Mouse (Mus musculus) left cerebral cortex, postnatal 25 days (tissue): Measurements from ENCODE around the gene Azi2. TPM values are rescaled to one million over a fixed set of nuclear protein-coding genes. Genes with fewer than 3 reads are reported as not detected.

ENCODE experiments used
- DNase-seq, 2 experiments: peaks; one replicate each; pipeline ENCODE4 v3.0.0; 2022; ENCODE audit warnings: low spot score in 2 of 2, mixed read lengths in 1 of 2
- intact Hi-C: fragments of 180-260 bp; cut with DNase I; formaldehyde crosslinking; loops from one replicate; pipeline ENCODE4 v1.15.1; 2025
- total RNA-seq, 2 experiments: library from RNA; stranded (reverse); gene quantifications; 2 replicates each; pipeline ENCODE4 v1.2.3; 2021

Gene Azi2
- 10 to 100 TPM; 75.9 to 88.4 TPM for total RNA-seq

DNA sequence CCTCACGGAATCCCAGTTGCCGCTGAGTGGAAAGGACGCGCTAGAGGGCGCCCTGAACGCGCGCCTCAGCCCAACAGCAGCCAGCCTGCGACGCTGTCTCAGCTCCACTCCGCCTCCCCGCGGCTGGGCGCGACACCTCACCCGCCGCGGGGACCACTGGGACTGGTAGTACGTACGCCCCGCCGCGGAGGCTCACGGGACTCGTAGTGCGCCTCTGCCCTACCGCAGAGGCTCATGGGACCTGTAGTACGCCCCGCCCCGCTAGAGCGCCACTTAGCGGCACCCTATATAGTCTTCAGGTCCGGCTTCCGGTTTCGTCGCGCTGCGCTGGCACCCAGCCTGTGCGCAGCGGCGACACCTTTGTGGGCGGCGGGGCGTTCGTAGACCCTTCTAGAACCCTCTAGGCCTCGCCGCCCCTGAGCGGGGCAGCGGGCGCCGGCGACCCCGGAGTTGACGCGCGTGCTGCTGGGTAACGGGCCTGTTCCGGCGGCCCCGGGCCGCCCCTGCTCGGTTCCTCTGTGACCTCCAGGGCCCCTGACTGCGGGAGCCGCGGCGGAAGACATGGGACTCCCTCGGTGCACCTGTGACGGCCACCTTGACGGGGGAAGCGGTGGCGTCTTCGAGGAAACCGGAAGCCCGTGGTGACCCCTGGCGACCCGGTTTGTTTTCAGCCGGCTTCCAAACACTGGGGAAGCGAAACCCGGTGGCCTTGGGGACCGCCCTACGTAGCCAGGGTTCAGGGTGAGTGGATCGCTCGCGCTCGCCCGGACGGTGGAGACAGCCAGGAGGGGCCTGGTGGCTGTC is at the start of gene Azi2:
Azi2 (plus strand) TSS at position 282 of the 804 bp plus-strand sequence.
- intact Hi-C loops, result loop anchor here (5.0 kb wide), 2 partner anchors 112 to 467 kb away; partner anchors contain the start of genes Cmc1 and Golga4
- DNase-seq, result peak; percentile 99 to 100

DNA sequence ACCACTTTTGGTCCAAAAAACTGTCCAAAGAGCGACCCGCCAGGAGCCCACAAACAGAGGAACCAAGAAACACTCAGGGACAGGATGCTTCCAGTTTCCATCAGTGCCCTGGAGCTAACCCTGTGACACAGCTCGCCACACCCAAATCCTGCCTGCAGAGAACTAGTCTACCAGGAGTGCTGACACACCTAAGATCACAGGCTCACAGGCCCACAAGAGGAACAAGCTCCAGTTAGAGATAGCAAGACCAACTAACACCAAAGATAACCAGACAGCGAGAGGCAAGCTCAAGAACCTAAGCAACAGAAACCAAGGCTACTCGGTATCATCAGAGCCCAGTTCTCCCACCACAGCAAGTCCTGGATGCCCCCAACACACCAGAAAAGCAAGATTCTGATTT is 43.7 kb upstream of the Azi2 start:
- intact Hi-C loops, result no loop called here
- DNase-seq, result no peak

DNA sequence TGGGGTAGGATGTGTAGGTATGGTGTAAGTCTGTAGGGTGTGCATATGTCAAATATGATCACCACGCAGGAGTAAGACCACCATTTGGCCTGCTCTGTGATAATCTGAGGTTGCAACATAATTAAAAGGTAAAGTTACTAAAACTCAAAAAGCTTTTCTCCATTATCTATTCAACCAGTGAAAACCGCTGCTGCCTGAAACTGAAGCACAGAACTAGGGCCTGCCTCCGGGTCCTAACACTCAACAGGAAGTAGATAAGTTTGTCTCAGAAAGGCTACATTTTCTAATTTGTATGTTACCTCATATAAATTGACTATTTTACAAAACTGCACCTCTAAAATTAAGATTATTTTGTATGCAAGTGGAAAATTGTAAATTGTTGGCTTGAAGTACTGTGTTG is 38.8 kb upstream of the Azi2 start:
- intact Hi-C loops, result no loop called here
- DNase-seq, result no peak

GRCm38 (mm10) chr9:118003218-118003886 is 36.9 kb upstream of the Azi2 start:
- intact Hi-C loops, result no loop called here

GRCm38 (mm10) chr9:118003937-118004336 is 36.4 kb upstream of the Azi2 start:
- no peak for DNase-seq
- intact Hi-C loops, result no loop called here

More at GRCm38 (mm10) chr9:118003218-118003886, 36.9 kb upstream of the Azi2 start:
- no peak for DNase-seq

DNA sequence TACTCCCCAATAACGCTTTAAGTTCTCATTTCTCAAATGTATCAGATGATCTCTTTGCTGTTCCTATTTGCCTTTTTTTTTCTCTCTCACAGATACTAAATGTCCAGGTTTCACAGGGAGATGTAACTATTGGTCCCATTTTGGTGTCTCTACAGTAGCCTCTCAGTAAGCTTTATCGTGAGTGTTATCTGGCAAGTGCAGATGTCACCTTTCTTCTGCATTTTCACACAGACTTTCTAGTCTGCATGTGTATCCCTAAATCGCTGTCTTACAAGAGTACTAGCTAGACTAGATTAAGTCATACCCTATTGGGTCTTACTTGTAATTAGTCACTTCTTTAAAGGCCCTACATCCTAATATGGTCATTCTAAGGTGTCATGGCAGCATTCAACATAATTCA is 27.4 kb upstream of the Azi2 start:
- intact Hi-C loops, result no loop called here

GRCm38 (mm10) chr9:118024966-118025365 is 15.3 kb upstream of the Azi2 start:
- DNase-seq, result no peak
- intact Hi-C loops, result no loop called here

More for the DNA sequence above, 27.4 kb upstream of the Azi2 start:
- no peak for DNase-seq

GRCm38 (mm10) chr9:118029490-118029889 is 10.8 kb upstream of the Azi2 start:
- intact Hi-C loops, result no loop called here
- no peak for DNase-seq

DNA sequence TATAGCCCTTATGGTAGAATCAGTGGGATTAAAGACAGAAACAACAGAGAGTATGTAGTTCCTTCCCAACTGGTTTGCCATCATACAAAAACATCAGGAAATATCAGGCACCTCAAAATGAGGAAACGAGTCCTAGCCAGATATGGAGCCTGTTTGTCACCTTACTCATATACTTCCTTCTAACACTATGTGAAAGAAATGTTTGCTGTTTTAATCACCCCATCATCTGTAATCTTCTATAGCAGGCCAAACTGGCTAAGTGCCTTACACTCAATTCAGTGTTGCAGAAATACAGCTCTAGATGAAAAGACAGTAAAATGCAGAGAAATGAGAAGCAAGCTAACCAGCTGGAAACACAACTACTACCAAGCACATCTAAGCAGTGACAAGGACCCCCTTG is 10.0 kb upstream of the Azi2 start:
- intact Hi-C loops, result no loop called here
- DNase-seq, result no peak

GRCm38 (mm10) chr9:118031694-118032093 is 8.6 kb upstream of the Azi2 start:
- intact Hi-C loops, result no loop called here
- no peak for DNase-seq

DNA sequence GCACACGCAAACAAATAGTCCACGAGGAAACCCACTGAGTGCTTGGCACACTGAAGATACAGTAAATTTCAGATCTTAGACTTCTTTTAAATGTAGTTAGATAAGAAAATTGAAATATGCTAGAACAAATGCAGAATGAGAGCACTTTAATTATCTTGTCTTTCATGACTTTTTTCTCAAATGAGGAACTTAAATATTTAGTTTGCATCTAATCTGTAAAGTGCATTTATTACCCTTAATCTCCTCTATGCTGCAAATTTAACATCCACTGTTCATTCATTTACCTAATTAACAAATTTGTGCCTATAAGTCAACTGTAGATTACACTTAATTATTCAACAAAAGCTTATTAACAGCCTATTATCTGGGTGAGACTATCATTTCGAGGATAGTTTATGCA is 5.3 kb upstream of the Azi2 start:
- intact Hi-C loops, result loop anchor here (5.0 kb wide), 1 partner anchor 133 kb away; no protein-coding TSS in a partner anchor
- DNase-seq, result no peak

- DNase-seq, result peak in 1 of 2 experiments; percentile 48
- intact Hi-C loops, result loop anchor here (5.0 kb wide), 2 partner anchors 111 to 466 kb away; partner anchors contain the start of genes Cmc1 and Golga4
These were observed 712 bp downstream of the Azi2 start for GRCm38 (mm10) chr9:118041022-118041400.

DNA sequence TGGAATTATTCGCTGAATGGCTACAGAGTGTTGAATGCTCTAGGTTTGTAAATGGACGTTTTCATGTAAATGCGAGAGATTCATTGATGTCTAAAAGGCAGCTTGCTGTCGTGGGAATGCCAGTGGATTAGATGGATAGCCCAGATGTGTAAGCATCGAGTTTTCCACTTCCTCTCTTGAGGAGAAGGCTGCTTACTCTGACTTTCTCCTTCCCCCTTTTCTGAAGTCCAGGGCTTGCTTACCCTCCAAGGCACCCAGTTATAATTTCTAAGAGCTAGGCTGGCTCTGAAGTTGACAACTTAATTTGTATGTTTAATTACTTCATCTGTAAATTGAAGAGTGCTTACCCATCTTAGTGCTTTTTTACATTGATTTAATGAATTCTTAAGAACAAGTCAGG is 1.3 kb downstream of the Azi2 start:
- no peak for DNase-seq
- intact Hi-C loops, result loop anchor here (5.0 kb wide), 2 partner anchors 111 to 466 kb away; partner anchors contain the start of genes Cmc1 and Golga4

- intact Hi-C loops, result loop anchor here (5.0 kb wide), 2 partner anchors 110 to 465 kb away; partner anchors contain the start of genes Cmc1 and Golga4
- DNase-seq, result no peak
These were observed 2.4 kb downstream of the Azi2 start for GRCm38 (mm10) chr9:118042738-118043137.

DNA sequence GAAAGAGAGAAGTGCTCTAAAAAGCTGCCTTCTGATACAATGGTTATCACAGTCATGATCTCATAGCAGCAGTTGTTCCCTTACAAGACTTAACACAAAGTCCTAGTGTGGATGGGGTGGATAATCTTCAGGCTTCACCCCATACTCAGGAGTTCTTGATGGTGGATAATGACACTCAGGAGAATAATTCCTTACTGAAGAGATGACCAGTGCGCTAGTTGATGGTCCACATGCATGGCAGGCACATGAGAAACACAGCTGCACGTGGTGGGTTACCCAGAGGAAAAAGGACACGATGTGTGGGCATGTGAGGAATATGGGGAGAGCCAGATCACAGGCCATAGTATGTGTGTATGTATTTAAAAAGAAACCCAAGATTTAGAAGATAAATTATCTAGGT is 3.3 kb downstream of the Azi2 start:
- intact Hi-C loops, result loop anchor here (5.0 kb wide), 2 partner anchors 109 to 464 kb away; partner anchors contain the start of genes Cmc1 and Golga4

GRCm38 (mm10) chr9:118045011-118045533 is 4.8 kb downstream of the Azi2 start:
- intact Hi-C loops, result no loop called here
- no peak for DNase-seq

More for the DNA sequence above, 3.3 kb downstream of the Azi2 start:
- DNase-seq, result no peak

GRCm38 (mm10) chr9:118053286-118053685 is 13.0 kb downstream of the Azi2 start:
- intact Hi-C loops, result loop anchor here (2.0 kb wide), 1 partner anchor 436 kb away; no protein-coding TSS in a partner anchor
- no peak for DNase-seq

DNA sequence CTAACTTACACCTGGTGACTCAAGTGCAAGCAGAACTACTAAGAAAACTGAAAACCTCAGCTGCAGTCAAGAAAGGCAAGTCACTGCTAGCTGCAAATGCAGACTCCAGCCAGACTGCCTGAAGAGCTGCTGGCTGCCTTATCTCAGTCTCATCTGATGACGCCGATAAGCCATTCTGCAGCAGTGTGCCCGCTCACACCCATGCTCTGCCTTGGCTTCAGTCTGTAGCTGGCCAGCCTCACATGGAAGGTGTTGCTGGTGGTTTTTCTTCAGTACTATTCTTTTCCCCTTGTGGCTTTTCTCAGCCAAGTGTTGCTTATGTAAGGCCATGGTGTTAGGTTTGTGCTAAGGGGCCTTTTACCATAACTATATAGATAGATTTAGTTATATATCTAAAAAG is 18.8 kb downstream of the Azi2 start:
- no peak for DNase-seq
- intact Hi-C loops, result no loop called here

DNA sequence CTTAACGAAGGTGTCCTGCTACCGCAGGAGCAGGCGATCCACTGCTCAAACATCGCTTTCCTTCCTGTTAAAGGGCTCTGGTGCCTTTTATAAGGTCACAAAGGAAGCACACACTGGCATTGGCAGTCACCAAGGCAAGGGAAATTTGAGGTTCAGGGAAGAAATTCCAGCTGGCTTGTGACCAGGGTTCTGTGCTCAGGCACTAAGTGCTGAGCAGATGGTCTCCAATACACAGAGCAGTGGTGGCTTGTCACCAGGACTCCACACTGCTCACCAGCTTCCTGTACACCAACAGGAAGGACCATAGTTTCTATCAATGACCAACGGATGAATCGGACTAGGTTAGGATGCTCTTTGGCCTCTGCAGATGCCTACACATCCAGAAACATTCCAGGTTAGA is 30.1 kb downstream of the Azi2 start:
- no peak for DNase-seq
- intact Hi-C loops, result no loop called here

- DNase-seq, result no peak
- intact Hi-C loops, result no loop called here
These were observed 31.0 kb downstream of the Azi2 start for GRCm38 (mm10) chr9:118071337-118071736.
